Mouse (Mus musculus) C2C12 (cell line): ENCODE results near the gene Mrgprh. TPM values are rescaled to one million over a fixed set of nuclear protein-coding genes. Genes with fewer than 3 reads are reported as not detected.

Experiments used
- H3K27me3 ChIP-seq: one replicate; pipeline ENCODE4 v1.6.1; 2011; ENCODE audit not compliant: control insufficient read depth, insufficient read depth, insufficient read length
- H3K36me3 ChIP-seq: one replicate; pipeline ENCODE4 v1.6.1; 2011; ENCODE audit not compliant: control insufficient read depth, insufficient read depth
- H3K4me3 ChIP-seq: one replicate; pipeline ENCODE4 v1.5.1; 2011; ENCODE audit warnings: mild to moderate bottlenecking, control low read depth; ENCODE audit not compliant: poor library complexity, insufficient read depth, severe bottlenecking
- H3K79me2 ChIP-seq: one replicate; pipeline ENCODE4 v1.6.1; 2011; ENCODE audit not compliant: control insufficient read depth, insufficient read depth
- H3K79me3 ChIP-seq: one replicate; pipeline ENCODE4 v1.6.1; 2011; ENCODE audit warnings: low read depth, control low read depth
- H3ac ChIP-seq: one replicate; pipeline ENCODE3; 2011; ENCODE audit warnings: low read depth; ENCODE audit not compliant: control insufficient read depth, insufficient read length
- CEBPB ChIP-seq: IDR thresholded peaks from one replicate; pipeline ENCODE4 v1.6.1; 2011; ENCODE audit warnings: low read depth, mild to moderate bottlenecking, control low read depth, moderate library complexity
- CTCF ChIP-seq: IDR thresholded peaks from one replicate; pipeline ENCODE4 v1.5.1; 2011; ENCODE audit not compliant: control insufficient read depth, insufficient read depth, insufficient read length
- FOSL1 ChIP-seq: IDR thresholded peaks from one replicate; pipeline ENCODE4 v1.8.0; 2011; ENCODE audit warnings: mild to moderate bottlenecking, low read length; ENCODE audit not compliant: poor library complexity, insufficient read depth, severe bottlenecking
- MAX ChIP-seq: IDR thresholded peaks from one replicate; pipeline ENCODE4 v1.6.1; 2011; ENCODE audit warnings: mild to moderate bottlenecking, control low read depth
- MYOD1 ChIP-seq: IDR thresholded peaks from one replicate; pipeline ENCODE4 v1.6.1; 2011; ENCODE audit warnings: low read depth; ENCODE audit not compliant: control insufficient read depth, insufficient read length
- MYOG ChIP-seq: IDR thresholded peaks from one replicate; pipeline ENCODE4 v1.6.1; 2011; ENCODE audit not compliant: control insufficient read depth, insufficient read length; ENCODE audit errors: extremely low read depth
- USF1 ChIP-seq: IDR thresholded peaks from one replicate; pipeline ENCODE4 v1.6.1; 2011; ENCODE audit warnings: low read depth, mild to moderate bottlenecking, control low read depth, moderate library complexity
- polyA plus RNA-seq: library from polyadenylated mRNA; unstranded; fragments of >200 nt; fragmentation: generic; extraction: Trizol; gene quantifications from one replicate; pipeline ENCODE4 v1.2.1, GENCODE M21; 2012; ENCODE audit warnings: missing spikeins

The Mrgprh gene
- polyA plus RNA-seq, 1 experiment = not detected

DNA sequence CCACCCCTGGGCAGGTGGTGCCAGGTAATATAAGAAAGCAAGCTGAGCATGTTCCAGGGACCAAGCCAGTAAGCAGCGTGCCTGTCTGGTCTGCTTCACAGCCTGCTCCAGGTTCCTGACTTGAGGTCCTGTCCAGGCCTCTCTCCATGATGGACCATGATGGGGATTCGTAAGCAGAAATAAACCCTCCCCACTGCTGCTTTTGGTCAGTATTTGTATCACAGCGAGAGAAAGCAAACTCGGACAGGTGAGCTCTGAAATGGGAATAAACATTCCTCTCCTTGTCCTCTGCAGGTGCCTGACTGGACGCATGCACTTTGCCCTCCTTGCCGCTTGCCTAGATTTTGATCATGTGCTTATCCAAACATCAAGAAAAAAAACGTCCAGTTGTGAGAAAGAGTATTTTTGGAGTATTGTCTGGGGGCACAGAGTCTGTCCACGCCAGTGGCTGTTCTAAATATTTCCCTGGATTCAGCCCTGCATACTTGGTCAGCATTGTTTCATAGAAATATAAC lies 16.8 kb upstream of the Mrgprh start:
- Histone ChIP-seq H3K36me3 (no peaks in the 10 kb centered on the region), H3K79me3 (no peaks in the 10 kb centered on the region), H3K79me2 (no peaks in the 10 kb centered on the region), H3ac (no peak overlapping the region), H3K4me3 (no peak overlapping the region), H3K27me3 (peaks cover 20% of the 10 kb centered on the region)
- TF ChIP-seq MYOD1 = no peak

GRCm38 (mm10) chr17:12864111-12864510 lies 11.7 kb upstream of the Mrgprh start:
- H3K4me3 ChIP-seq = no peak overlapping the region
- H3K36me3 ChIP-seq = no peaks in the 10 kb centered on the region
- H3K79me3 ChIP-seq = no peaks in the 10 kb centered on the region
- H3K79me2 ChIP-seq = no peaks in the 10 kb centered on the region
- TF ChIP-seq CEBPB (no peak), USF1 (no peak), FOSL1 (no peak), MYOG (no peak), MAX (no peak), CTCF (no peak), MYOD1 (no peak)
- no peak overlapping the region for H3ac ChIP-seq
- peaks cover 16% of the 10 kb centered on the region for H3K27me3 ChIP-seq

DNA sequence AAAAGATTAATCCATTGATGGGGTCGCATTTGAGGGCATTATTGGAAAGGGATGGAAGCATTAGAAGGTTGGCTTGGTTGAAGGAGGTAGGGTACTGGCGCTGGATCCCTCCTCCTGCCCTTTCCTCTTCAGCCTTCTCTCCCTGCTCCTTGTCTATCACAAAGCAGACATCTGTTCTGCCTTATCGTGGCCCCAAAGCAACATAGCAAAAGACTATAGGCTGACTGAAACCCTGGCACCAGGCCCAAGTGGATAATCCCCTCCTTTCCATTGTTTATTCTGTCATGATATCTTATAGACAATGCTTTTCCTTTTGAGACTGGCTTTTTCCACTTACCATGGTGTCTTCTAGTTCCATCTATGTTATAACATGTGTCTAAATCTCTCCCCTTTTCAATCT lies 10.4 kb upstream of the Mrgprh start:
- TF ChIP-seq CEBPB (no peak), USF1 (no peak), MYOG (no peak), MYOD1 (no peak), CTCF (no peak), MAX (no peak), FOSL1 (no peak)
- H3K79me2 ChIP-seq = no peaks in the 10 kb centered on the region
- H3K4me3 ChIP-seq = no peak overlapping the region
- H3K36me3 ChIP-seq = no peaks in the 10 kb centered on the region
- H3ac ChIP-seq = no peak overlapping the region
- H3K27me3 ChIP-seq = peaks cover 16% of the 10 kb centered on the region
- no peaks in the 10 kb centered on the region for H3K79me3 ChIP-seq

- Histone ChIP-seq H3K79me2 (no peaks in the 10 kb centered on the region), H3K36me3 (no peaks in the 10 kb centered on the region), H3K27me3 (peaks cover 23% of the 10 kb centered on the region), H3K4me3 (no peak overlapping the region), H3ac (no peak overlapping the region), H3K79me3 (no peaks in the 10 kb centered on the region)
- no peak for TF ChIP-seq MYOG
- TF ChIP-seq MAX = no peak
- no peak for TF ChIP-seq FOSL1
- no peak for TF ChIP-seq CTCF
- no peak for TF ChIP-seq USF1
- TF ChIP-seq MYOD1 = no peak
- TF ChIP-seq CEBPB = no peak
Measured at GRCm38 (mm10) chr17:12866853-12867252, 9.0 kb upstream of the Mrgprh start.

- Histone ChIP-seq H3K27me3 (peaks cover 17% of the 10 kb centered on the region), H3K79me3 (no peaks in the 10 kb centered on the region), H3K36me3 (no peaks in the 10 kb centered on the region), H3K79me2 (no peaks in the 10 kb centered on the region), H3K4me3 (no peak within 1 kb of the TSS), H3ac (no peak within 1 kb of the TSS)
- TF ChIP-seq USF1 (no peak), CEBPB (no peak), MAX (no peak), MYOG (no peak), MYOD1 (no peak), FOSL1 (no peak), CTCF (no peak)
Measured at GRCm38 (mm10) chr17:12868043-12868442, 7.8 kb upstream of the Mrgprh start, which contains the start of gene Mas1. Mas1 (minus strand) TSS chr17:12868143.

DNA sequence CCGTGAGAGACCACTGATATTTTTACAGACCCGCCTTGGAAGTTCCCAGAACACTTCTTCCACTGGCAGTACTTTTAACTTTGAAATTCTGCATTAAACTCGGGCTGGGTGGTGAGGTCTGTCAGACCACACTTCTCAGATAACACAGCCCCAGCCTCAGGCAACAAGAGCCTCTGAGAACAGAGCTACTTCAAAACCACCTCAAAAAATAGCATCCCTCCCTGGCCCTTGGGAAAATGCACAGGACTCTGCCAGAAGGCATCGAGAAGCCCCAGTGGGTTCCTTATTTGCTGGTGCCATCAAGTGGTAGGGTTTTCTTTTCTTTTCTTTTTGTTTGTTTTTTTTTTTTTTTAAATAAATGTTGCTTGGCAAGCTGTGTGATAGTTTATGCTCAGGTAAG lies 7.2 kb upstream of the Mrgprh start:
- no peak overlapping the region for H3ac ChIP-seq
- TF ChIP-seq CEBPB = no peak
- no peaks in the 10 kb centered on the region for H3K79me2 ChIP-seq
- H3K79me3 ChIP-seq = no peaks in the 10 kb centered on the region
- H3K27me3 ChIP-seq = peaks cover 17% of the 10 kb centered on the region
- no peak overlapping the region for H3K4me3 ChIP-seq
- H3K36me3 ChIP-seq = no peaks in the 10 kb centered on the region
